9 mouse cellular contexts compared by ENCODE assay signal in the genomic region with DNA sequence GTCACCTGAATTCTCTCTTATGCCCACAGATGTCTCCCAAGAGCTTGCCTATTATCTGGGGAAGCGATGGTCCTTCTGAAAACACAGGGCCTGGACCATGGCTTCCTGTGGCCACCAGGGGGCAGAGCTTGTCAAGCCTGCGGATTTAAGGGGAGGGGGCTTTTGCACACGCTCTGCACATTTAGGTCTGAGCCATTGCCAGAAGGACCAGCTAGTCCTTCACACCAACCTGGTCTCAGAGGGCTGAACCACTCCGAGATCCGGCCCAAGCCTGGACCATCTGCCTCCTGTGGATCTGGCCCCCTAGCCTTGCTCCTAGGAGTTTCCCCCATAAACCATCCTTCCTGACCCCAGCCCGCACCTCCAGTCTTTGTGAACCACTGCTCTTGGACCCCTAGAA. TPM values are rescaled to one million over a fixed set of nuclear protein-coding genes. Genes with fewer than 3 reads are reported as not detected.
DNase-seq lines count a peak whose midpoint lies in the region; ATAC-seq lines count a peak whose summit lies in the region.
"Had no signal": no experiment of that assay in that cellular context is flagged by ENCODE, and none has a peak within 500 bp of the region (broad histone marks: within the 10 kb centered on the region; RNA-seq: fewer than 3 reads in every experiment).

No protein-coding gene starts in this region.

- no peaks in the 10 kb centered on the region for H3K9me3 ChIP-seq in heart, embryonic 15.5 days (replicated peaks)
- H3K9me3 ChIP-seq in liver, embryonic 11.5 days (ENCODE audit: control insufficient read depth, low read length), result peaks cover 3% of the 10 kb centered on the region; the same call in 1 of the 2 replicates

- ATAC-seq in heart, embryonic 15.5 days (replicated peaks; ENCODE audit: insufficient number of reproducible peaks, insufficient read depth, low FRiP score, low read depth), result no peak
- peak; percentile 61 for ATAC-seq in liver, embryonic 11.5 days (replicated peaks; ENCODE audit: low FRiP score)

- H3K4me1 ChIP-seq in heart, embryonic 15.5 days (replicated peaks), result peaks cover 49% of the 10 kb centered on the region
- H3K4me1 ChIP-seq in liver, embryonic 11.5 days (replicated peaks; ENCODE audit: control insufficient read depth, insufficient read depth, low read length), result peaks cover 30% of the 10 kb centered on the region

- DNase-seq in cerebellum, adult 11-12 months, result peak; percentile 38
- DNase-seq in cerebellum, adult 8-10 months, result no peak
- DNase-seq in spleen, postnatal 4 days (ENCODE audit: low spot score in 2 of 2), result peak; percentile 29 to 76
- no peak for DNase-seq in spleen, adult 12 weeks (ENCODE audit: low spot score)
- peak; percentile 53 for DNase-seq in liver, embryonic 11.5 days (ENCODE audit: low spot score)
- DNase-seq in retina, postnatal 1 day, result peak; percentile 84
- DNase-seq in right cerebral cortex, adult 18-20 months, result no peak

- no peak overlapping the region for H3K9ac ChIP-seq in heart, embryonic 15.5 days
- no peak overlapping the region for H3K9ac ChIP-seq in liver, embryonic 11.5 days (ENCODE audit: low read depth, low read length)

- H3K4me2 ChIP-seq in heart, embryonic 15.5 days, result peak overlapping the region; percentile 90; the same call in 1 of the 2 replicates
- H3K4me2 ChIP-seq in liver, embryonic 11.5 days, result peak overlapping the region; percentile 95

- H3K4me3 ChIP-seq in heart, embryonic 15.5 days, result no peak overlapping the region
- no peak overlapping the region for H3K4me3 ChIP-seq in liver, embryonic 11.5 days (ENCODE audit: low read depth, low read length)

- WGBS in heart, embryonic 15.5 days, result 18% methylated on average over 6 of the region's 6 CpGs
- 11% methylated on average over 6 of the region's 6 CpGs for WGBS in liver, embryonic 11.5 days

- H3K27ac ChIP-seq in heart, embryonic 15.5 days, result no peak overlapping the region
- peak overlapping the region; percentile 57; the same call in 1 of the 2 replicates for H3K27ac ChIP-seq in liver, embryonic 11.5 days (ENCODE audit: low read depth, low read length)
- H3K27ac ChIP-seq: macrophage had no signal

- H3K36me3 ChIP-seq in heart, embryonic 15.5 days, result no peaks in the 10 kb centered on the region
- no peaks in the 10 kb centered on the region for H3K36me3 ChIP-seq in liver, embryonic 11.5 days (ENCODE audit: control insufficient read depth, insufficient read depth, low read length)

- H3K27me3 ChIP-seq in heart, embryonic 15.5 days, result peaks cover 57% of the 10 kb centered on the region
- peaks cover 56% of the 10 kb centered on the region for H3K27me3 ChIP-seq in liver, embryonic 11.5 days (replicated peaks; ENCODE audit: control insufficient read depth, insufficient read depth, low read length)

RNA-seq across cellular contexts. Expression of a gene that starts 1.3 kb away (rescaled TPM):
- 0.65 and 1.2 TPM in 2 replicates for polyA plus RNA-seq in heart, embryonic 15.5 days (2015; fragmentation: Nextera tagmentation; extraction: Ambion mirVana)
- polyA plus RNA-seq in liver, embryonic 11.5 days (2014; fragmentation: Nextera tagmentation; extraction: Ambion mirVana), result 0.74 and 1.2 TPM in 2 replicates
- polyA plus RNA-seq: macrophage had no signal

RNA-seq across cellular contexts. Expression of a gene that starts 13.4 kb away (rescaled TPM):
- 33.4 and 48.1 TPM in 2 replicates for polyA plus RNA-seq in heart, embryonic 15.5 days (2015; fragmentation: Nextera tagmentation; extraction: Ambion mirVana)
- polyA plus RNA-seq in liver, embryonic 11.5 days (2014; fragmentation: Nextera tagmentation; extraction: Ambion mirVana), result 42.7 and 44.2 TPM in 2 replicates

RNA-seq across cellular contexts. Expression of a gene that starts 36.4 kb away (rescaled TPM):
- 9.5 and 11.5 TPM in 2 replicates for polyA plus RNA-seq in heart, embryonic 15.5 days (2015; fragmentation: Nextera tagmentation; extraction: Ambion mirVana)
- 21.9 and 23.1 TPM in 2 replicates for polyA plus RNA-seq in liver, embryonic 11.5 days (2014; fragmentation: Nextera tagmentation; extraction: Ambion mirVana)

RNA-seq across cellular contexts. Expression of a gene that starts 41.1 kb away (rescaled TPM):
- 197 and 216 TPM in 2 replicates for polyA plus RNA-seq in heart, embryonic 15.5 days (2015; fragmentation: Nextera tagmentation; extraction: Ambion mirVana)
- polyA plus RNA-seq in liver, embryonic 11.5 days (2014; fragmentation: Nextera tagmentation; extraction: Ambion mirVana), result 212 and 229 TPM in 2 replicates

RNA-seq across cellular contexts. Expression of a gene that starts 44.9 kb away (rescaled TPM):
- 9.1 and 12.4 TPM in 2 replicates for polyA plus RNA-seq in heart, embryonic 15.5 days (2015; fragmentation: Nextera tagmentation; extraction: Ambion mirVana)
- 9.3 and 10.5 TPM in 2 replicates for polyA plus RNA-seq in liver, embryonic 11.5 days (2014; fragmentation: Nextera tagmentation; extraction: Ambion mirVana)

Comparison
In these comparisons a context has a peak if more than half of its experiments do, and no peak if none do; other contexts are left out.
1. DNase-seq: peak in cerebellum, adult 11-12 months (single experiment), spleen, postnatal 4 days (2 of 2), liver, embryonic 11.5 days (single experiment) and retina, postnatal 1 day (single experiment); none in cerebellum, adult 8-10 months (single experiment), spleen, adult 12 weeks (single experiment) and right cerebral cortex, adult 18-20 months (single experiment).